Mouse (Mus musculus) T-cell, adult 2 months (primary cell): ENCODE data around the gene Lrp3.
A peak's percentile ranks its signal among the peaks of the same experiment; 100 is the strongest.

Experiments used
- DNase-seq: peaks from one replicate; pipeline ENCODE4 v3.0.0; 2022; ENCODE audit warnings: low spot score

Gene Lrp3

GRCm38 (mm10) chr7:35189699-35190098, 25.6 kb downstream of the Lrp3 start:
- DNase-seq, result no peak

GRCm38 (mm10) chr7:35185889-35186569, 29.3 kb downstream of the Lrp3 start, which contains the start of gene Slc7a10:
Gene Slc7a10, plus strand, starts transcription at chr7:35186385.
- no peak for DNase-seq

DNA sequence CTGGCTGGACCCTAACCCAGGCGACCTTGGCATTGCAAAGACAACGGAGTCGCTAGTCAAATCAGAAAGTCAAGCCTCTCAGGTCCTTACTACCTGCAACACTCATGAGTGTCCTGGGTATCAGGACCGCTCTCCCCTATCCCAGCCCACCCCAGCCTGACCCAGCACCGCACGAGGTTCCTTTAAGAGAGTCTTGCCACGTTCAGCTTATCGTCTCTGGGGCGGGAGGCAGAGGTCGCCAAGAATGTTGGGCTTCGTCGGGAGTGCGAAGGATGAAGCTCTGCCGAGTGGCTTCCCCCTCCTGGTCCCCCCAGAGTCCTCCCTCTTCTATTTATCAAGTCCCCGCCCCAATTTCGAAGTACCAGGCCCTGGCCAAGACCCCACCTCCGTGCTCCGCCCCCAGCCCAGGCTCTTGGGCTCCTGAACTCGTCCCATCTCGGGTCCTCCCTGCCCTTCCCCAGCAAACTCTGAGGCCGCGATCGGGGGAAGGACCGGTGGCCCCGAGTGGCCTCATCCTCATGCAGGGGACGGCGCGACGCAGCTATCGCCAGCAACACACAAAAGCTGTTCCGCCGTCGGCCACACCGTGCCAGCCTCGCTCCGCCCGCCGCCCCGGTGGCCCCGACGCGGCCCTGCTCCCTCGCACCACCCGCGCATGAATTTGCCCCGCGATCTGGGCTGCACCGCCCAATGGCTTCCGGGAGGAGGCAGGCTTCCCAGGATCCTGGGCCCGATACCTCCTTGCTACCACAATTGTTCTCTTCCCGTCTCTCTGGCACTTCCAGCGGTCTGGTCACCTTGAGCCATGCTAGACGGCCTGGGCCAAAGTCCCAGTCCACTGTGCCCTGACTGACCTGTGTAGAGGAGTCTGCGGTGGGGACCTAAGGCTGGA, 30.2 kb downstream of the Lrp3 start:
- DNase-seq, result no peak

DNA sequence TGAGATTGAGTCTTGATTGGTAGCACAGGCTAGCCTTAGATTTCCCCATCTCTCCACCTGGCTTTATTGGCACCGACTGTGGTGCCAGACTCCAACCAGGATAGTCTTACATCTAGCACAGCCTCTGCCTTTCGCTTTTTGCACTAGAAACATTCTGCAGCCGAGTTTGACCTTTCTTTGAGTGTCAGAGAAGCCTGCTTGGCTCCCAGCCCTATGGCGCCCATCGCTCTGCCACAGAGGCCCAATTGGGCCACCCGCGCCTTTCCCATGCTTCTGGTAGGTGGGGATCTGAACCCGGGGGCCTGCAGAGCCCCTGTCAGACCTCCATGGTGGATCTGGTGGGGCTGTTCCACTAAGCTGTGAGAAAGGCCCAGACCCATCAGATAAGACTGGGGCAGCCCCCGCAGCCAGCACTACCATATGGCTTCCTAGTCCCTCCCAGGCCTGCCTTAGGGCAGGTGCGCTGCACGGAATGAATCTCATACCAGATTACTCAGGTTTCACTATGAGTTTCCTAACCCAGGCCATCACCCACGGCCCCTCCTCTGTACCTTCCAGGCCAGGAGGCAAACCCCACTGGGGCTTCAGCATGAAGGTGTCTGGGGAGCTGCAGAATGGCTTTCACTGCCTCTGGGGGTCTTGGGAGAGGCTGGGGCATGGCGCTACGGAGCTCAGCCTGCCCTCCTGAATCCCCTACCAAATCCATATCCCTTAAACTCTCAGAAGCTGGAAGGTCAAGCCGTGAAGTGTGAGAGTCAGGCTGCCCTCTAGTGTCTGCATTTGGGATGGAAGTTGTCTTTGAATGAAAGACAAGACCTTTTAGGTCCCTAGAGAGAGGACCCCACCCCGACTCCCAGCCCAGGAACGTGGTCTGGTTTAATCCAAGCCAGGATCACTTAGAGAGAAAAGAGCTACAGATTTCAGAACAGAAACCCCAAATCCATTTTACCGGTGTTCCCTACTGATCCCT, 38.6 kb downstream of the Lrp3 start:
- DNase-seq, result no peak

DNA sequence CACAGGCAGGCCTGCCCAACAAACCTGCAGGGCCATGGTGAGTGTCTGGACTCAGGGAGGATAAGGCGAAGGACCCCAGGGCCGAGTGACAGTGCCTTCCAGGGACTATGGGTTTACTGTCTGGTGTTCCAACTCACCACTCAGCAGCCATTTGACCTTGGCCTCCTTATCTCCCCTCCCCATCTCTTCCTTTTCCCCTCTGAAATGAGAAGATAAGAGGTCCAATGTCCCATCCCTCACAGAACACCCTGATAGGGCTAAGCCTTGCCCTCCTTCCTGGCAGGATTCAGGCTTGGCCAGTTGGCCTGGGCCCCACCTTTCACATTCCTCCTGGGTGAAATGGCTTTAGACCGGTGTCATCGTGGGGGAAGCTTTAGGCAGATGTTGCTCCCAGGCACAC, 39.8 kb downstream of the Lrp3 start:
- no peak for DNase-seq

- no peak for DNase-seq
These were observed 42.8 kb downstream of the Lrp3 start for GRCm38 (mm10) chr7:35172519-35172918.

- peak; percentile 14 for DNase-seq
These were observed 43.4 kb downstream of the Lrp3 start for GRCm38 (mm10) chr7:35171867-35172382.

- peak; percentile 52 for DNase-seq
These were observed 46.0 kb downstream of the Lrp3 start for GRCm38 (mm10) chr7:35169341-35169740.

GRCm38 (mm10) chr7:35167925-35168324, 47.4 kb downstream of the Lrp3 start:
- no peak for DNase-seq

- no peak for DNase-seq
These were observed 48.3 kb downstream of the Lrp3 start for GRCm38 (mm10) chr7:35166988-35167387.

- DNase-seq, result no peak
These were observed 51.2 kb downstream of the Lrp3 start for GRCm38 (mm10) chr7:35164131-35164530.

DNA sequence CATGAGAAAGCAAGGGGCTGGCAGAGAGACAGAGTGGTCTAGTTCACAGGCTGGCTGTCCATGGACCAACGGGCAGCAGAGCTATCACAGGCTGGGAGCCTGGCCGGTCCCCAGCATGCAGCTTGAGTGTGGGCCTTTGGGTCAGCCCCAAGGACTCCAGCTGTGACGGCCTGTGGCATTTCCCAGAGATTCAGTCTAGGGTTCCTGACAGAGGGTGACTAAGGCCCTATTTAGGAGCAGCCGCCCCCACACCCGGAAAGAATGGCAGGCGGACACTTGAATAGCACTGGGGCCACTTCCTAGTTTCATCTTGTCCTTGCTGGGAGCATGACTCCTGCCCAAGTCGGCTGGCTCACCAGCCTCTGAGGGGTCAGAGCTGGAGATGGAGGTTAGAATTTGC, 51.7 kb downstream of the Lrp3 start:
- no peak for DNase-seq

DNA sequence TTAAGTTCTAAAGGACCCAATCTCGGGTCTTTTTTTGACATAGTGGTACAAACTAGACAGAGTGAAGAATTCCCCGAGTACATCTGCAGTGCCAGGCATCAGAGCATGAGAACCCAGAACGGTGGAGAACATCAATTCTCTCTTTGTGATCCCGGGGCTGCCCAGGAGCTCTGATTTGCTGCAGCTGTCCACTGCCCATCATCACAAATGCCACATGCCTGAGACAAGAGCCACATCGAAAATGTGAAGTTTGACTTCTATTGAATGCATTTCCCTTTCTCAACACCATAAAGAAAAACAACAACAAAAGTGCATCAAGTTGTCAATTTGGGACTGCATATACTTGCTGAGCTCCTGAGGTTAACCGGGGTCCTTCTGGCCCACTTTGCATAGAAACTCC, 52.9 kb downstream of the Lrp3 start:
- no peak for DNase-seq

DNA sequence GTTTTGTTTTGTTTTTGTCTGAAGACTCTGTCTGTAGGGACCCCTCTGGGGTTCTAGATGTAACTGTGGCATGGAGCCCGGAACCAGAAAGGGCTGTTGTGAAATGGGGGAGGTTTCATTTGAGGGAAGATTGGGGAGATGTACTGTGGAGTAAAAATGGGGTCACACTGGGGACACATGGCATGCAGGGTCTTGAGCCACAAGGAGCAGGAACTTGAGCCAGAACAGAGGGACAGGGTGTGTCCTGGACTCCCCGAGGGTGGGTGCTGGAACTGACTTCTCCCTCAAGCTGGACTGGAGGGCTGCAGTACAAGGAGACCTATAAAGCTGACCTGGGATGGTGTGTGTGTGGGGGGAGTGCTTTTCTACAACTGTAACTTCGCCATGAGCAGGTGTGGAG, 57.8 kb downstream of the Lrp3 start:
- no peak for DNase-seq

DNA sequence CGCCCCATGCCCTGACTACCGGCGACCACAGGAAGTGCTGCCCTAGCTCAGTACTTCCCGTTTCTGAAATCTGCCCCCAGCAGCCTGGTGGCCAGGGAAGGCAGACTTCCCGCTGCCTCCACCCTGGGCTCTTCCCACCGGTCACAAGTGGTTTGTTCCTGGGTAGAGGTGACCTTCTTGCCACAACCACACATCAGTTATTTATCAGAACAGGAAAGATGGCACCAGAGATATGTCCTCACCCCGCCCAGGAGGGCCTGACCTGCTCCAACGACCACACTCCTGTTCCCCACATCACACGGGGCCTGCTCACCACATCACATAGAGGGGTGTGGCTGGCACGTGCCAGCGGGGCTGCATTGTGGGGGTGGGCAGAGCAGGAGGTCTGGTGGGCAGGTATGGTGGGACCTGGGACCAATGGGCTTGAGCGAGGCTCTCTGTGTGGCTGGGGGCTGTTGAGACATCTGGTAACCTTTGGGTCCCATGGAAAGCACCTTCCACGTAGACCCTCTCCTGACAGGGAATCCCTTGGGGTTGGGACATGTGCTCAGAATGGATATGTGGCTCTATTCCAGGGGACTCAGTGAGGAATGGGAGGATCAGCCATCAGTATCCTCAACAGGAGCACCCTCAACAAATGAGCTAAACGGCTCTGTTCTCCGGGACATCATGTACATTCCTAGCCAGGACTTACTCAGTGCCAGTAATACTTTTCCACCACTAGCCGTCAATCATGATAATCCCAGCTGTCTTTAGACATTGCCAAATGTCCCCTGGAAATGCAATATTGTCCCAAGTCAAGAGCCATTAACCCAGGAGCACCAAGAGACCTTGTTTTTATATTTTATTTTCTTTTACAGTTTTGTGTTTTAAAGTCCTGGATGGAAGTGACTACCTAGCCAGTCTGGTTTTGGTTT, 58.5 kb downstream of the Lrp3 start:
- DNase-seq, result no peak

- no peak for DNase-seq
These were observed 60.8 kb downstream of the Lrp3 start for GRCm38 (mm10) chr7:35154449-35154848.

DNA sequence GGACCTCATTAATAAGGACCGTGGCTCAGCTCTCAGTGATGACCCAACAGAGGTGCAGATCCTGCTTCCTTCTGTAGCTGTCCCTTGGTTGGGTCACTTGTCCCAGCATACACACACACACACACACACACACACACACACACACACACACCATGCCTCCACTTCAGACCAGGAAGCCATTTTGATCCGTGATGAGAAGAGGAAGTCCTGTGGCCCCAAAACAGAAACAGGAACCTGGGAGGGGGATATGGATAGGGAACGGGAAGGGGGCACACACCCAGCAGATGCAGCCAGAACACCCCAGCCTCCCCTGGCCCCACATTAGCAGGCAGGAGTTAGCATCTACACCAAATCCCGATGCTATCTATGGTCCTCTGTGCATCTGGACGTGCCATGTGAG, 64.4 kb downstream of the Lrp3 start:
- no peak for DNase-seq
